Mouse (Mus musculus) neural tube, postnatal 0 days (tissue): ENCODE data around the gene Krt24. TPM values are rescaled to one million over a fixed set of nuclear protein-coding genes. Genes with fewer than 3 reads are reported as not detected.

ENCODE experiments used
- polyA plus RNA-seq: library from polyadenylated mRNA; unstranded; fragments of >200 nt; fragmentation: Nextera tagmentation; extraction: Ambion mirVana; gene quantifications from 2 replicates; pipeline ENCODE4 v1.2.1, GENCODE M21; 2015

The Krt24 gene
- 0.13 TPM in 1 of 2 replicates, not detected in the other for polyA plus RNA-seq

GRCm38 (mm10) chr11:99284833-99285312, at the start of gene Krt24:
Gene Krt24, minus strand, starts transcription at chr11:99285262.

GRCm38 (mm10) chr11:99322851-99323250, 37.8 kb upstream of the Krt24 start, which contains the start of gene Krt25:
Gene Krt25, minus strand, starts transcription at chr11:99322951.

GRCm38 (mm10) chr11:99243820-99244374, 41.2 kb downstream of the Krt24 start, which contains the start of gene Krt222:
Gene Krt222, minus strand, starts transcription at chr11:99244085.

GRCm38 (mm10) chr11:99230261-99231048, 54.6 kb downstream of the Krt24 start, which contains the start of gene Smarce1:
Gene Smarce1, minus strand, starts transcription at chr11:99231017.

Other genes starting within 250 kb of the Krt24 start
- gene Igfbp4, start 244.0 kb downstream of the Krt24 start, polyA plus RNA-seq: 108 and 116 TPM in 2 replicates
- gene Tns4, start 196.0 kb downstream of the Krt24 start, polyA plus RNA-seq: 0.08 TPM in 1 of 2 replicates, not detected in the other
- gene Ccr7, start 130.2 kb downstream of the Krt24 start, polyA plus RNA-seq: not detected in 2 replicates
- 120 and 139 TPM in 2 replicates for gene Smarce1, start 54.2 kb downstream of the Krt24 start, polyA plus RNA-seq
- 14.1 and 15.5 TPM in 2 replicates for gene Krt222, start 41.2 kb downstream of the Krt24 start, polyA plus RNA-seq
- 1.7 and 1.8 TPM in 2 replicates for gene Krt25, start 37.7 kb upstream of the Krt24 start, polyA plus RNA-seq
- 0.30 and 0.69 TPM in 2 replicates for gene Krt26, start 52.7 kb upstream of the Krt24 start, polyA plus RNA-seq
- gene Krt27, start 65.8 kb upstream of the Krt24 start, polyA plus RNA-seq: 0.43 and 0.71 TPM in 2 replicates
- 0.45 and 0.55 TPM in 2 replicates for gene Krt28, start 89.6 kb upstream of the Krt24 start, polyA plus RNA-seq
- 37.8 and 38.5 TPM in 2 replicates for gene Krt10, start 104.1 kb upstream of the Krt24 start, polyA plus RNA-seq
- 0.21 and 0.27 TPM in 2 replicates for gene Krt12, start 137.0 kb upstream of the Krt24 start, polyA plus RNA-seq
- gene Krt20, start 152.9 kb upstream of the Krt24 start, polyA plus RNA-seq: 0.08 and 0.19 TPM in 2 replicates
- gene Krt23, start 207.9 kb upstream of the Krt24 start, polyA plus RNA-seq: 0.33 and 0.57 TPM in 2 replicates
- not detected in 2 replicates for gene Krt39, start 236.1 kb upstream of the Krt24 start, polyA plus RNA-seq